Mouse (Mus musculus) limb, embryonic 13.5 days (tissue): ENCODE results near the gene Hecw2. TPM values are rescaled to one million over a fixed set of nuclear protein-coding genes. Genes with fewer than 3 reads are reported as not detected.

ENCODE experiments used
- ATAC-seq: fragments of 200-750 bp; cut with Nextera tagmentation; 2 replicates; pipeline ENCODE4 v1.8.0; 2017; ENCODE audit warnings: low read depth, moderate number of reproducible peaks, moderate TSS enrichment; ENCODE audit not compliant: low FRiP score
- H3K27ac ChIP-seq: fragments of 300-500 bp; sonication (generic); 2 replicates; pipeline ENCODE4 v1.5.1; 2015; ENCODE audit warnings: inconsistent platforms, mild to moderate bottlenecking, moderate library complexity
- H3K27me3 ChIP-seq: fragments of 300-500 bp; sonication (generic); 2 replicates; pipeline ENCODE4 v1.6.1; 2015; ENCODE audit warnings: mild to moderate bottlenecking, inconsistent platforms
- H3K36me3 ChIP-seq: fragments of 300-500 bp; sonication (generic); 2 replicates; pipeline ENCODE4 v1.6.1; 2015; ENCODE audit warnings: inconsistent platforms, mild to moderate bottlenecking, moderate library complexity
- H3K4me1 ChIP-seq: fragments of 300-500 bp; sonication (generic); 2 replicates; pipeline ENCODE4 v1.6.1; 2015; ENCODE audit warnings: inconsistent platforms
- H3K4me2 ChIP-seq: fragments of 300-500 bp; sonication (generic); replicated peaks from 2 replicates; pipeline ENCODE4 v1.6.1; 2015; ENCODE audit warnings: inconsistent platforms, mild to moderate bottlenecking, moderate library complexity
- H3K4me3 ChIP-seq: fragments of 300-500 bp; sonication (generic); 2 replicates; pipeline ENCODE4 v1.5.1; 2015; ENCODE audit warnings: moderate library complexity, mild to moderate bottlenecking, inconsistent platforms
- H3K9ac ChIP-seq: fragments of 300-500 bp; sonication (generic); 2 replicates; pipeline ENCODE4 v1.6.1; 2015; ENCODE audit warnings: mild to moderate bottlenecking, inconsistent platforms
- H3K9me3 ChIP-seq: fragments of 300-500 bp; sonication (generic); 2 replicates; pipeline ENCODE4 v1.6.1; 2016; ENCODE audit warnings: inconsistent platforms
- WGBS: fragments of 180-500 bp; shearing (Covaris S2); methylation state at CpG from one replicate; pipeline ENCODE4 v1.1.7; 2015; 5-methylcytosine and 5-hydroxymethylcytosine counted together
- polyA plus RNA-seq: library from polyadenylated mRNA; unstranded; fragments of >200 nt; fragmentation: Nextera tagmentation; extraction: Ambion mirVana; gene quantifications from 2 replicates; pipeline ENCODE4 v1.2.1, GENCODE M21; 2015

The Hecw2 gene
- polyA plus RNA-seq, 1 experiment from 2014 or later: 3.7 TPM

DNA sequence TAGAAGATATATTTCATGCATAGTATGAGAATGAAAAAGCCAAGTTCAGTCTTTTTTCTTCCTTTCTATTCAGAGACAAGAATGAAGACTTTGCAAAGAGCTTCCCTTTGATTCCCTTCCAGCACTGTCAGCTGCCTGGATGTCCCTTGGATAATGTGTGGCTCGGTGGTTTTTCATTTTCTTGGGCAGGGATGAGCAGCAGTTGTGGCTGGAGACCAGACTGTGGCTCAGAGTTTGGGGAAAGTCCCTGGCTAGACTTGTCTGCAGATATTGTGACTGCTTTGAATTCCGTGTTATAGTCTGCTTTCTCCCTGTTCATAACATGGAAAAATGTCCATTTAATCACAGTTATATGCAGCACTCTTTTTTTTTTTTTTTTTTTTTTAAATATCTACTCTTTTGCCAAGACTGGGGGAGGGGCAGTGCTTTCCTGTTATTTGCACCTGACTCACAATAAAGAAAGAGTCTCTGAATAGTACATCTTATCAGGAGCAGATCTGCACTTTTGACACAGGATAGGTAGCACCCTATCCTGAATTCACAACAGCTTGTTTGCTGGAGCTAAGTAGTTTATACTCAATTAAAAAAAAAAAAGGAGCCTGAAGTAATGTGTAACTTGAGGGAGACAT, 380.8 kb downstream of the Hecw2 start:
- Histone ChIP-seq H3K9ac (no peak overlapping the region), H3K4me1 (peaks cover 2% of the 10 kb centered on the region), H3K36me3 (no peaks in the 10 kb centered on the region), H3K27me3 (no peaks in the 10 kb centered on the region), H3K9me3 (no peaks in the 10 kb centered on the region), H3K4me2 (no peak overlapping the region), H3K27ac (no peak overlapping the region), H3K4me3 (no peak overlapping the region)
- no peak for ATAC-seq
- 71% methylated on average over 2 of the region's 2 CpGs for WGBS

DNA sequence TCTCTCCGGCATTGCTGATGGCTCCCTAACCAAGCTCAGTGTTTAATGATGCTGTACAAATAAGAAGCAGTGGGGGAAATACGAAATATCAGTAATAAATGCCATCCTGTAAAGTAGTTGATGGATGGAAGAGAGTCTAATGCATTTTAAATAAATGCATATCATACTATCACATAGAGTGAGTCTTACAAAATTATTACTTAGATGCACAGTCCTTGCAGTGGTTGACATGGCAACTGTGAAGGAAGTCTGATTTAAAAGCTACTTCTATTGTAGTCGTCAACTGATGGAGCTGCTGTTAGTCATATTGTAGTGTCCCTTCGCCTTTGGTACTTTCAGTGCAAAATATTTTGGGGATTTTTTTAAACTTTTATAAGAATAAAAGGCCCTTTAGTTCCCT, 383.0 kb downstream of the Hecw2 start:
- H3K9me3 ChIP-seq: no peaks in the 10 kb centered on the region

DNA sequence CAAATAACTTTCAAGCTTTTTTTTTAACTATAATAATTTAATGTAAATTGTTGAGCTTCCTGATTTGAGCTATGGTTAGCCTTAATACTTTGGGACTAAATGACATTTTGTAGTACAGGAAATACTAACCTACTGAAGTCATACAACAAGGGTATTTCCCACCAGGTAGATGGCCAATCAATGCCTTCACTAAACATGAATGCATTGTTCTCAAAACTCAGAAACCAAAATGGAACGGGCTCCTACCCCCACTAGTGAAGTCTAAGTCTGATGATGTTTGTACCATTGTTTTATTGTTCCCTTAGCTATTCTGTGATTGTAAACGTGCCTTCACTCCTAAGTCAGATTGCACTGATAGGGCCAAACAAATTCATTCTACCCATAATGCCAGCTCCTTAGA, 386.7 kb downstream of the Hecw2 start:
- H3K9me3 ChIP-seq: no peaks in the 10 kb centered on the region
- no peak overlapping the region for H3K27ac ChIP-seq
- H3K4me1 ChIP-seq: peaks cover 4% of the 10 kb centered on the region
- no peaks in the 10 kb centered on the region for H3K36me3 ChIP-seq
- H3K4me3 ChIP-seq: no peak overlapping the region
- 72% methylated on average over 2 of the region's 2 CpGs for WGBS
- no peak for ATAC-seq
- no peak overlapping the region for H3K4me2 ChIP-seq
- no peak overlapping the region for H3K9ac ChIP-seq
- H3K27me3 ChIP-seq: no peaks in the 10 kb centered on the region

More for the DNA sequence above, 383.0 kb downstream of the Hecw2 start:
- no peaks in the 10 kb centered on the region for H3K27me3 ChIP-seq
- H3K9ac ChIP-seq: no peak overlapping the region
- WGBS: 88% methylated on average over 4 of the region's 4 CpGs
- H3K4me3 ChIP-seq: no peak overlapping the region
- no peak for ATAC-seq
- peaks cover 4% of the 10 kb centered on the region for H3K4me1 ChIP-seq
- no peaks in the 10 kb centered on the region for H3K36me3 ChIP-seq
- H3K4me2 ChIP-seq: no peak overlapping the region
- H3K27ac ChIP-seq: no peak overlapping the region

DNA sequence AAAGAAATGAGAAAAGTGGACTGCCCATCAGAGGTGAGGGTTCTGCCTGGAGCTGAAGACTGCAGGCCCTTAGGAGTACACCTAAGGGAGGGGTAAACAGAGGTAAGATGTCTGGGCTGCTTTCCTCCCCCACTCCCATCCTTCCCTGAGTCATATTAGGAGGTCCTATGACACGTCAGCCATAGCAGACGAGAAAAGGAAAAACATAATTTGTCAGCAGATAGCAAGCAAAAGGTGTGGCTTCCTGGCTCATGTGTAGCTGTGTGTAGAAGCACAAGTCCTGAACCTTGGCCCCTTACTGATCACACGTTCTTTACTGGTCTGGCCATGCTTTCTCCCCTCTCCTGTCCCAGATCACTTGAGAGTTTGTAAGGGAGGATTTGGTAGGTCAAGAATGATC, 397.2 kb downstream of the Hecw2 start:
- Histone ChIP-seq H3K4me1 (no peaks in the 10 kb centered on the region), H3K4me3 (no peak overlapping the region), H3K36me3 (no peaks in the 10 kb centered on the region), H3K9ac (no peak overlapping the region), H3K27me3 (no peaks in the 10 kb centered on the region), H3K9me3 (no peaks in the 10 kb centered on the region), H3K4me2 (no peak overlapping the region), H3K27ac (no peak overlapping the region)
- no peak for ATAC-seq
- 74% methylated on average over 3 of the region's 3 CpGs for WGBS

DNA sequence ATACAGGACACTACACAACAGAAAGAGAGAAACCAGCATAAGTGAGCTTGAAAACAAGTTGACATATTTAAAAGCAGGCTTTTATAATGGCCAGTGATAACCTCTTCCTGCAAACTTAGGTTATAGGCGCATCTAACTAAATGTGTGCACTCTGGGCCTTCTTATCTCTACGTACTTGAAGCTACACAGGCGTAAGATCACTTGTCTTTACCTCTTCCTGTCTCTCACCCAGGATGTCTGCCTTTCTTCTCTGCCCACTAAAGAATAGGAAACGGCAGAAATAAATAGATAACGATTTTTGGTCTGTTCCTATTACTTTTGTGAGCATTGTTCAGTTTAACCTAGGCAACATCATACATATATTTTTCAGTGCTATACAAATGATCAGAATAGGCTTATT, 397.9 kb downstream of the Hecw2 start:
- no peak overlapping the region for H3K4me3 ChIP-seq
- H3K27me3 ChIP-seq: no peaks in the 10 kb centered on the region
- H3K36me3 ChIP-seq: no peaks in the 10 kb centered on the region
- no peak for ATAC-seq
- H3K27ac ChIP-seq: no peak overlapping the region
- no peak overlapping the region for H3K9ac ChIP-seq
- no peaks in the 10 kb centered on the region for H3K9me3 ChIP-seq
- 83% methylated on average over 5 of the region's 5 CpGs for WGBS
- H3K4me1 ChIP-seq: no peaks in the 10 kb centered on the region
- H3K4me2 ChIP-seq: no peak overlapping the region

DNA sequence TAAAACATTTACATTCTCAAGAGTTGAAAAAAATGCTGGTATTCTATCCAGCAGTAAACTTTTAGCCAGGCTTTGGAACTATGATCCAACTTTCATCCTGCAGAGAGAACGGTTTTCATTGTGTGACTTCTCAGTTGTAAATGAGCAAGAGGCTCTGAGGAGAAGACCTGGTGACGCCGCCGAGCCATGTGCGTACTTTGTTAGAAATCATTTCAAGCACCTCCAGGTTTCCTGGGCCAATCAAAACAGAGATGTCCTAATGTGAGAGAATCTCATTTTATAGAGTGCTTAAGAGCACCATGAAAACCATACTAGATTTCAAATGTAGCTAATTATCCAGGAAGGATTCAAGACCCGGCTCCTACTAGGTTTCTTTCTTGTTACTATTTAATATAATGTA, 398.7 kb downstream of the Hecw2 start:
- Histone ChIP-seq H3K4me2 (no peak overlapping the region), H3K4me3 (no peak overlapping the region), H3K9ac (no peak overlapping the region), H3K27ac (no peak overlapping the region), H3K4me1 (no peaks in the 10 kb centered on the region), H3K27me3 (no peaks in the 10 kb centered on the region), H3K36me3 (no peaks in the 10 kb centered on the region), H3K9me3 (no peaks in the 10 kb centered on the region)
- ATAC-seq: no peak
- 73% methylated on average over 6 of the region's 6 CpGs for WGBS

DNA sequence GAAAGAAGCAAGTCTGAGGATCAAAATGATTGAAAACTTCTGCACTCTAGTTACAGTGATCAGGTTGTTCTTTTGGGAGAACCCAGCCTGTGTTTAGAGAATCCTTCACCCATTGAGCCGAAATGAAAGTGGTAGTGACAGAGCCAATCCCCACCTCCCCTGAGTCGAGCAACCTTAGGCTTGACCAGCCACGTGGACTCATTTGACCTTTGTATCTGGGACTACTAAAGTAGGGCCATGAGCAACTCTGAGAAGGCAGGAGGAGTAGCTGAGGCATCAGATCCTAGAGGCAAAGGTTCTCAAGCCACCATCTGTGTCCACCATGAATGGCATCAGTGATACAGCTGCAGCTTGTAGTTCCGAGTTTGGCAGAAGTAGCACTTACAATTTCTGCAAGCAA, 399.4 kb downstream of the Hecw2 start:
- no peak for ATAC-seq
- no peaks in the 10 kb centered on the region for H3K36me3 ChIP-seq
- no peak overlapping the region for H3K4me2 ChIP-seq
- WGBS: 84% methylated on average over 4 of the region's 4 CpGs
- H3K9me3 ChIP-seq: no peaks in the 10 kb centered on the region
- H3K9ac ChIP-seq: no peak overlapping the region
- H3K4me3 ChIP-seq: no peak overlapping the region
- no peak overlapping the region for H3K27ac ChIP-seq
- no peaks in the 10 kb centered on the region for H3K4me1 ChIP-seq
- H3K27me3 ChIP-seq: no peaks in the 10 kb centered on the region

DNA sequence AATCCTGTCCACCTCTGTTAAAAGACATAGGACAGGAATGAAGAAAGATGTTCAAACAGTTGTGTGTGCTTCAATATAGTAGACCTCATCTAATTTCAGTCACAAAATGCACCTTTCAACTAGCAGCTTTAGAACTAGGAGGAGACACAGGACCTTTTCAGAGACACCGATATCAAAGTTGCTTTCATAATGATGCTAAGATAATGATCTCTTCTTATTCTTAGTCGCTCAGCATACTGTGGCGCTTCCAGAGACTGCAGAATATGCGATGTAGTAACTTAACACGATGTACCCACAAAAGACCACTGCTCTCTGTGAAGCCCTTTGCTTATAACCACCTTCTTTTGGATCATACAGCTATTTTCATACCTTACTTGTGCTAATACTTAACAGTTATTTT, 399.9 kb downstream of the Hecw2 start:
- Histone ChIP-seq H3K9ac (no peak overlapping the region), H3K36me3 (no peaks in the 10 kb centered on the region), H3K4me2 (no peak overlapping the region), H3K27ac (no peak overlapping the region), H3K9me3 (no peaks in the 10 kb centered on the region), H3K4me1 (no peaks in the 10 kb centered on the region), H3K4me3 (no peak overlapping the region), H3K27me3 (no peaks in the 10 kb centered on the region)
- 91% methylated on average over 5 of the region's 5 CpGs for WGBS
- no peak for ATAC-seq

DNA sequence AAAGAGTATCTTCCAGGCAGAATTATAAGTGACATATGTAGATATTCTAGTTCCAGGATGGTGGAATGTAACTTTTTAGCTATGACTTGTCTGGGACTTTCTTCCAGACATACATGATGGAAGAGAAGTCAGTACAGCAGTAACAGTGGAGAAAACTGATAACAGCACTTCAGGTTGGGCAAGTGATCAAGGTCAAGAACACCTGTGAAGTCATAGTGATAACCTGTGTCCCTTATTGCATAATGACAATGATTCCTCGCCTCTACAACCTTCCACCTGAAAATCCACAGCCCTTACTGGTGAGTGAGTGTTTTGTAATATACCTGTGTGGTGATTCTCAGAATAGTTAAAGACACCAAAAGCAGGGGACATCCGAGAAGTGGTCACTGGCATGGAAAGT, 400.7 kb downstream of the Hecw2 start:
- H3K36me3 ChIP-seq: no peaks in the 10 kb centered on the region
- no peak overlapping the region for H3K4me3 ChIP-seq
- no peak overlapping the region for H3K9ac ChIP-seq
- H3K27ac ChIP-seq: no peak overlapping the region
- WGBS: 89% methylated on average over 2 of the region's 2 CpGs
- ATAC-seq: no peak
- H3K4me1 ChIP-seq: no peaks in the 10 kb centered on the region
- H3K27me3 ChIP-seq: no peaks in the 10 kb centered on the region
- no peak overlapping the region for H3K4me2 ChIP-seq
- no peaks in the 10 kb centered on the region for H3K9me3 ChIP-seq

DNA sequence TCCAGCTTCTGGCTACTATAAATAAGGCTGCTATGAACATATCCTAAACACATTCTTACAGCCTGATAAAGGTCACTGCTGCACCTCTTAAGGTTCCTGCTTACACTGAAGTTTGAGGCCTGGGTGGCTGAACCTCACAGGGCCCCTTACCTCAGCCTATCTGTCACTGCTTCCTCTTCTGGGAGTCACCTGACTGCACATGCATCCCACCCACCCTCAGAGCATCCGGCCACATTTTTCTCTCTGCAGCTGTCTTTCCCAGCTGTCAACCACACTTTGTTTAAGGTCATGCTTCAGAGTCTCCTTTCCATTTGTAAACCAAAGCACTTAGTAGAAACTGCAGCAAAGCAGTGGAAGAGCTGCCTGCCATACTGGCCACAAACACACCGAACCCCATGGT, 403.6 kb downstream of the Hecw2 start:
- H3K9me3 ChIP-seq: no peaks in the 10 kb centered on the region
- H3K9ac ChIP-seq: no peak overlapping the region
- no peaks in the 10 kb centered on the region for H3K27me3 ChIP-seq
- WGBS: 80% methylated on average over 2 of the region's 2 CpGs
- ATAC-seq: no peak
- H3K27ac ChIP-seq: no peak overlapping the region
- H3K4me1 ChIP-seq: no peaks in the 10 kb centered on the region
- no peak overlapping the region for H3K4me3 ChIP-seq
- H3K4me2 ChIP-seq: no peak overlapping the region
- no peaks in the 10 kb centered on the region for H3K36me3 ChIP-seq

DNA sequence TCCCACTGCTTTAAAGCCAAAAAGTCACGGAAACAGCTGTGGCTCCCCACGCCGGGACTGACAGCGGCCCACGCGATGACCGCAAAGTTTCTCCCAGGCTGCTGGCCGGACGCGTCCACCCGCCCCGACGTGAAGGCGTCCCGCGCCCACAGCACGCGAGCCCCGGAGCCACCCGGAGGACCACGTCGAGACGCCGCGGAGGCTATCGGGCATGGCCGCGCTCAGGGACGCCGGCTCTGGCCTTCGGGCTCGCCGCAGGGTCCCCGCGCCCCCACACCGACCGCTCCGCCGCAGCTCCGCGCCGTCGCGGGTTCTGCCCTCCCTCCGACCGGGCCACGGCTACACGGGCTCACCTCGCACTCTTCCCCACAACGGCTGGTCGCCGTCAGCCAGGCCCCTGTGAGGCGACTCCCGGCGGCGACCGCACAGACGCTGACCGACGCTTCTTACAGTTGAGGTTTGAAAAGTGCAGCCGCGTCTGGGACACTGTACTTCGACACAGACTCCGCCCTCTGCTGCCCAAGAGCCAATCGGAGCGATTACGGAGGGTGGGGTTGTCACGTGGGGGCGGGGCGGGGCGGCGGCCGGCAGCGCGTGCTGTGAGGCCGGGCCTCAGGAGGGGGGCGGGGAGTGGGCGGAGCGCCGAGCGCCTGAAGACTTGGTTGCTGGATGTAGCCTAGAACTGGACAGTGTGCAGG, 410.1 kb downstream of the Hecw2 start, which contains the start of gene Stk17b:
Gene Stk17b, minus strand, starts transcription at position 504 of the 698 bp plus-strand sequence.
- no peaks in the 10 kb centered on the region for H3K4me1 ChIP-seq
- no peaks in the 10 kb centered on the region for H3K9me3 ChIP-seq
- ATAC-seq: peak; percentile 98
- no peaks in the 10 kb centered on the region for H3K36me3 ChIP-seq
- WGBS: under 1% methylated on average over 75 of the region's 81 CpGs
- peak within 1 kb of the TSS; percentile 74 for H3K4me2 ChIP-seq
- H3K27ac ChIP-seq: peak within 1 kb of the TSS; percentile 79
- peak within 1 kb of the TSS; percentile 89 for H3K4me3 ChIP-seq
- H3K27me3 ChIP-seq: no peaks in the 10 kb centered on the region
- peak within 1 kb of the TSS; percentile 88 for H3K9ac ChIP-seq

DNA sequence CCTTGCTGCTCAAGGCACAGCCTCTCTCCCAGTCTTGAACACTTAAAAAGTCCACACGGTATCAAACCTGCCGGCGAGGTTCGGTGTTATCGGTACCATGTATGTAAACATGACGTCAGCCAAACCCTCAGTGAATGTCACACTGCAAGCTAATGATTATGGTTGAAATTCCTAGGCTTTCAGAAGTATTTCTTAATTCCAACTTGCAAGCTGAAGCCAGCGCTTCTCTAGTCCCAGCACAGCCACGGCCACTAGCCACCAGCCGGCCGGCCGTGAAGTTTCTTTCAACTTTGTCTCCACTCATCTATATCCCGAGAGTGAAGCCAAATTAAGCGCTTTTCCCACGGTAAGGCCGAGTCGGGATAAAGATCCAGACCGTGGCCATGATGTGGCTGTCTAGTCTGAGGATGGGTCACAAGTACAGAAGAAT, 410.7 kb downstream of the Hecw2 start:
- Histone ChIP-seq H3K36me3 (no peaks in the 10 kb centered on the region), H3K27ac (peak overlapping the region; percentile 79), H3K4me3 (peak overlapping the region; percentile 89), H3K4me2 (peak overlapping the region; percentile 74), H3K9me3 (no peaks in the 10 kb centered on the region), H3K4me1 (no peaks in the 10 kb centered on the region), H3K27me3 (no peaks in the 10 kb centered on the region), H3K9ac (peak overlapping the region; percentile 88)
- peak; percentile 16; the same call in 1 of the 2 replicates for ATAC-seq
- WGBS: under 1% methylated on average over 17 of the region's 17 CpGs

DNA sequence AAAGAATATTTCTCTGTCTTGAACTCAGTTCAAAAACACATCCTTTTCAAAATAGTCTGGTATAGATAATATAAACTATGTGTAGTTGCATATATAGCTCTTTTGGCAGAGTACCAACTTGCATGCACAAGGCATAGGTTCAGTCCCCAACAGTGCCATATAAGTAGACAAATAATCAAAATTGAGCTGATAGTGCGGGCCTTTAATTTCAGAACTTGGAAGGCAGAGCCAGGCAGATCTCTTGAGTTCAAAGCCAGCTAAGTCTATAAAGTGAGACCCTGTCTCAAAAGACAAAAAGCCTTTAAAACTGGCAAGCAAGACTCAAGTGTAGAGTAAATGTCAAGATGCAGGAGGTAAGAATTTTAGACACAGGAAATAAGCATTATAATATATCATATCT, 412.0 kb downstream of the Hecw2 start:
- no peak overlapping the region for H3K4me3 ChIP-seq
- no peaks in the 10 kb centered on the region for H3K36me3 ChIP-seq
- 92% methylated on average over 1 of the region's 1 CpGs for WGBS
- H3K9me3 ChIP-seq: no peaks in the 10 kb centered on the region
- no peak overlapping the region for H3K27ac ChIP-seq
- H3K4me2 ChIP-seq: no peak overlapping the region
- H3K4me1 ChIP-seq: no peaks in the 10 kb centered on the region
- no peak for ATAC-seq
- no peaks in the 10 kb centered on the region for H3K27me3 ChIP-seq
- no peak overlapping the region for H3K9ac ChIP-seq
